Mouse (Mus musculus): Measurements from ENCODE around the gene Gm16253. TPM values are rescaled to one million over a fixed set of nuclear protein-coding genes. Genes with fewer than 3 reads are reported as not detected.
"Not testable (repeated sequence)": the region's sequence is repeated elsewhere in the genome, so short reads cannot be mapped to it uniquely, and the experiment has no call there.

Gene Gm16253
- polyA plus RNA-seq, 1 experiment from 2014 or later, result 2.1 TPM

DNA sequence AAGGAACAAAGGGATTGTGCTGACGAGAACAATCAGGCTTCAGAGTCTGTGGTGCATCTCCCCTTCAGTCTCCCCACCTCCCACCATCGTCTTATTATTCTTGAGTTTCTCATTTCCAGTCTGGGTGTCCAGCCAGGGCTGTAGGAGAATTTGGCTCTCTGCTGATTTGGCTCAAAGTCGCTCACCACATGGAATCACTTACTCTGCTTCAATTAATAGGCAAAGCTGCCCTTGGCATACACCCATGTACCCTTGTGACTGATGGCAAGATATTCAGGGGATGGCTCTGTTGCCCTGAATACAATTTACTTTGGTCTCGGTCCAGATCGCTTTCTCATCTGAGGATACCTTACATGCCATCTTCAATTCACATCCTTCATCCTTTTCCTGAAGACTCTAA lies 26.5 kb downstream of the Gm16253 start:
- Histone ChIP-seq H3K27me3 (peaks cover 16% of the 10 kb centered on the region), H3K4me3 (replicated peaks) (peak overlapping the region; percentile 72), H3K9me3 (replicated peaks) (no peaks in the 10 kb centered on the region), H3K36me3 (peaks cover 11% of the 10 kb centered on the region), H3K27ac (peak overlapping the region; percentile 97; the same call in 1 of the 2 replicates), H3K4me2 (peak overlapping the region; percentile 86), H3K4me1 (peaks cover 43% of the 10 kb centered on the region), H3K9ac (0 out of 2 replicates have a peak overlapping the region, but pooled peaks have one; percentile 74)
- ATAC-seq (replicated peaks; ENCODE audit: low FRiP score), result no peak
- 53% methylated on average over 5 of the region's 5 CpGs for WGBS

DNA sequence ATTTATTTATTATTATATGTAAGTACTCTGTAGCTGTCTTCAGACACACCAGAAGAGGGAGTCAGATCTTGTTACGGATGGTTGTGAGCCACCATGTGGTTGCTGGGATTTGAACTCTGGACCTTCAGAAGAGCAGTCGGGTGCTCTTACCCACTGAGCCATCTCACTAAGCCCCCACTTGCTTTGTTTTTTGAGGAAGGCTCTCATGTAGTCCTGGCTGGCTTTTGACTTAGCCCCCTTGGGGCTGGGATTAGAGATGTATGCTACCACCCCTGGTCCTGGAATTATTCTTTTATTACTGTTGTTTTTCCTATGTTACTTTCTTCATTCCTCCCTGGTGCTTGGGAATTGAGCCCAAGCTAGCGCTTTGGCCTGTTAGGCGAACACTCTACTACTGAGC lies 29.2 kb downstream of the Gm16253 start:
- H3K4me1 ChIP-seq, result peaks cover 25% of the 10 kb centered on the region; the same call in 1 of the 2 replicates
- ATAC-seq (replicated peaks; ENCODE audit: low FRiP score); H3K9ac ChIP-seq; H3K4me3 ChIP-seq (replicated peaks); H3K27me3 ChIP-seq; H3K9me3 ChIP-seq (replicated peaks); H3K4me2 ChIP-seq; H3K27ac ChIP-seq: not testable (repeated sequence)
- 87% methylated on average over 4 of the region's 4 CpGs for WGBS
- H3K36me3 ChIP-seq, result peaks cover 11% of the 10 kb centered on the region

DNA sequence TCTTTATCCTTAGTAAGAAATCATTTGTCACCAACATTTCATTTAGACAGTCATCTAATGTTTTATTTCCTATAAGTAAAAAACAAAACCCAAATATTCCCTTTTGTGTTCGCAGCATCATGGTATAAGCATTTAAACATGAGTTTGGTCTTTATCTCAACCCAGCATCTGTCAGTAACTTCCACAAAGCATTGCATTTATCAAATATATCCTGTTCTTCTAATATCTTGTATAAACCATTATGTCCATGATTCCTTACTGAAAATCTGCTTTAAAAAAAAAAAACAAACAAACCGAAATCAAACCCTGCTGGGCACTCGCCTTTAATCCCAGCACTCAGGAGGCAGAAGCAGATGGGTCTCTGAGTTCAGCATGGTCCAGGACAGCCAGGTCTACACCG lies 29.8 kb downstream of the Gm16253 start:
- no peak overlapping the region for H3K9ac ChIP-seq
- peaks cover 25% of the 10 kb centered on the region; the same call in 1 of the 2 replicates for H3K4me1 ChIP-seq
- 87% methylated on average over 4 of the region's 4 CpGs for WGBS
- no peak overlapping the region for H3K4me3 ChIP-seq (replicated peaks)
- peaks cover 11% of the 10 kb centered on the region for H3K36me3 ChIP-seq
- H3K9me3 ChIP-seq (replicated peaks), result no peaks in the 10 kb centered on the region
- no peak overlapping the region for H3K27ac ChIP-seq
- no peak for ATAC-seq (replicated peaks; ENCODE audit: low FRiP score)
- H3K27me3 ChIP-seq, result no peaks in the 10 kb centered on the region
- H3K4me2 ChIP-seq, result no peak overlapping the region

DNA sequence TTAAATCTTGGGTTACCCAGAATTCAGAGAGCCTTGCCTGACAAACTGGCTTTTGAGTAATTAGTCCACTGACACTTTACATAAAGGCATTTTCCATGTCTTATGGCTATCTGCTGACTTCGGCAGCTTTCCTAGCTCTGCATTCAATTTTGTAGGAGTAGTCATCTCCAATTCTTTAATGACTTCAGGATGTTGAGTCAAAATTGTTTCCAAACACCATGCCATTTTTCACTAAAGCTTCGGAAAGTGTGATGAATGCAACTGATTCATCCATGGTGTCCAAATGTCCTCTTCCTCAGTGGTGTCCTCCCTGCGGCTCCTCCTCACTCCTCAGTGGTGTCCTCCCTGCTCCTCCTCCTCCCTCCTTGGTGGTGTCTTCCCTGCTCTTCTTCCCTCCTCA lies 41.2 kb downstream of the Gm16253 start:
- Histone ChIP-seq H3K4me2 (no peak overlapping the region), H3K9me3 (replicated peaks) (no peaks in the 10 kb centered on the region), H3K27me3 (no peaks in the 10 kb centered on the region), H3K4me1 (no peaks in the 10 kb centered on the region), H3K27ac (no peak overlapping the region), H3K9ac (no peak overlapping the region), H3K36me3 (peaks cover 64% of the 10 kb centered on the region), H3K4me3 (replicated peaks) (no peak overlapping the region)
- 88% methylated on average over 3 of the region's 3 CpGs for WGBS
- no peak for ATAC-seq (replicated peaks; ENCODE audit: low FRiP score)

DNA sequence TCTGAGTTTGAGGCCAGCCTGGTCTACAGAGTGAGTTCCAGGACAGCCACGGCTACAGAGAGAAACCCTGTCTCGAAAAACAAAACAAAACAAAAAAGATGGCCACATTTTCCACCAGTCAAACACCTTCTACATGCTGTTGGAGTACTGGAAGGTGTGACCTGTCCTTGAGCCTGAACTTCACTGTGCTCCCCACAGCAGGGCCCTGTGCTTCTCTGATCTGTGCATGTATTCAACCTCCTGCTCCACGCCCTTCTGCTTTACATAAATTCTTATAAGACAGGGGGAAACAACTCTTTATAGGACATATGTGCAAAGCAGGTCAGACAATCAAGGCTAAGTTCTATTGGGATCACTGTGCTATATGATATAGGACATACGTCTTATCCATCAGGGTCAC lies 46.4 kb downstream of the Gm16253 start:
- Histone ChIP-seq H3K36me3 (peaks cover 65% of the 10 kb centered on the region), H3K27ac (no peak overlapping the region), H3K4me1 (no peaks in the 10 kb centered on the region), H3K4me2 (no peak overlapping the region), H3K4me3 (replicated peaks) (no peak overlapping the region), H3K9me3 (replicated peaks) (no peaks in the 10 kb centered on the region), H3K27me3 (no peaks in the 10 kb centered on the region), H3K9ac (no peak overlapping the region)
- ATAC-seq (replicated peaks; ENCODE audit: low FRiP score), result no peak
- WGBS, result 94% methylated on average over 4 of the region's 4 CpGs

DNA sequence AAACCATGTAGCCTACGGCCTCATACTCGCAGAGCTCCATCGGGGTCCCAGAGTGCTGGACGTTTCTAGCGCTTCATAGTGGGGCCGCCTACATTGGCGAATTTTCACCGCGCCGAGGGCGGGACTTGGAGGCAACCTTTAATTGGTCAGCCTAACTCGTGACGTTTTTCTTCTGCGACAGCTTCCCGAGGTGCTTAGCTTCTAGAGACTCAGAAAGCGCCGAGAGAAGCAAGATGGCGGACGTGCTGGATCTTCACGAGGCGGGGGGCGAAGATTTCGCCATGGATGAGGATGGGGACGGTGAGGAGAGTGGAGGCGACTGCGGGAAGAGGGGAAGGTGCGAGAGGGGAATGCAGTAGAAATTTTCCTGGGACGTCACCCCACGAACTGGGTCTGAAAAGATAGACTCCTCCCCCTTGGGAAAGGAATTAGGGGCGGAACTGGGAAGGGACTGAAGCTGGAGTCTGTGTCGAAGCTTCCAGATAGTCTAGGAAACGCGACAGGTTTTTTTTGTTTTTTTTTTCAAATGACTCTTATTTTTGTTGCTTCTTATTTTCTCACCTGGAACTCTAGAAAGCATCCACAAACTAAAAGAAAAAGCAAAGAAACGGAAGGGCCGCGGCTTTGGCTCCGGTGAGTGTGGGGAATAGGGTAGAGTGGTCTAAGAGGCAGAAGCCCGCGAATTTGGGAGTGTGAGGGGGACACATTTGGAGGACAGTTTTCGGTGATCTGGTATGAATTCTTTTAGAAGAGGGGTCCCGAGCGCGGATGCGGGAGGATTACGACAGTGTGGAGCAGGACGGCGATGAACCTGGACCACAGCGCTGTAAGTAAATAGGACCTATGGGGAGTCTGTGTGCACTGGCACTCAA lies 53.2 kb downstream of the Gm16253 start, which contains the start of gene Rbm8a:
Gene Rbm8a (plus strand): TSS at position 205 of the 872 bp plus-strand sequence.
- WGBS, result under 1% methylated on average over 48 of the region's 48 CpGs
- ATAC-seq (replicated peaks; ENCODE audit: low FRiP score), result peak; percentile 96
- peak within 1 kb of the TSS; percentile 74 for H3K4me3 ChIP-seq (replicated peaks)
- H3K27ac ChIP-seq, result peak within 1 kb of the TSS; percentile 86
- peaks cover 30% of the 10 kb centered on the region for H3K4me1 ChIP-seq
- no peaks in the 10 kb centered on the region for H3K27me3 ChIP-seq
- no peaks in the 10 kb centered on the region for H3K9me3 ChIP-seq (replicated peaks)
- peak within 1 kb of the TSS; percentile 83 for H3K4me2 ChIP-seq
- peak within 1 kb of the TSS; percentile 79 for H3K9ac ChIP-seq
- peaks cover 47% of the 10 kb centered on the region for H3K36me3 ChIP-seq

Other genes with a start within 250 kb of the Gm16253 start
- 0.15 TPM in 1 of 2 replicates, not detected in the other for gene BC107364, start 124.7 kb upstream of the Gm16253 start, polyA plus RNA-seq (2015; fragmentation: Nextera tagmentation; extraction: Ambion mirVana)
- gene Hfe2, start 51.8 kb upstream of the Gm16253 start, polyA plus RNA-seq (2015; fragmentation: Nextera tagmentation; extraction: Ambion mirVana), result 1.1 and 1.8 TPM in 2 replicates
- gene Txnip, start 19.0 kb upstream of the Gm16253 start, polyA plus RNA-seq (2015; fragmentation: Nextera tagmentation; extraction: Ambion mirVana), result 144 and 153 TPM in 2 replicates
- gene Polr3gl, start 17.2 kb downstream of the Gm16253 start, polyA plus RNA-seq (2015; fragmentation: Nextera tagmentation; extraction: Ambion mirVana), result 38.1 and 39.8 TPM in 2 replicates
- 1.8 and 2.8 TPM in 2 replicates for gene Ankrd34a, start 19.7 kb downstream of the Gm16253 start, polyA plus RNA-seq (2015; fragmentation: Nextera tagmentation; extraction: Ambion mirVana)
- gene Lix1l, start 24.2 kb downstream of the Gm16253 start, polyA plus RNA-seq (2015; fragmentation: Nextera tagmentation; extraction: Ambion mirVana), result 6.5 and 8.0 TPM in 2 replicates
- gene Rbm8a, start 52.9 kb downstream of the Gm16253 start, polyA plus RNA-seq (2015; fragmentation: Nextera tagmentation; extraction: Ambion mirVana), result 145 and 151 TPM in 2 replicates
- 54.9 and 56.8 TPM in 2 replicates for gene Pex11b, start 58.4 kb downstream of the Gm16253 start, polyA plus RNA-seq (2015; fragmentation: Nextera tagmentation; extraction: Ambion mirVana)
- 0.09 and 0.17 TPM in 2 replicates for gene Gm42957, start 58.5 kb downstream of the Gm16253 start, polyA plus RNA-seq (2015; fragmentation: Nextera tagmentation; extraction: Ambion mirVana)
- gene Itga10, start 68.6 kb downstream of the Gm16253 start, polyA plus RNA-seq (2015; fragmentation: Nextera tagmentation; extraction: Ambion mirVana), result 0.83 and 2.2 TPM in 2 replicates
- gene Ankrd35, start 93.1 kb downstream of the Gm16253 start, polyA plus RNA-seq (2015; fragmentation: Nextera tagmentation; extraction: Ambion mirVana), result 0.86 and 1.1 TPM in 2 replicates
- 61.9 and 73.0 TPM in 2 replicates for gene Pias3, start 119.4 kb downstream of the Gm16253 start, polyA plus RNA-seq (2015; fragmentation: Nextera tagmentation; extraction: Ambion mirVana)
- gene Nudt17, start 131.6 kb downstream of the Gm16253 start, polyA plus RNA-seq (2015; fragmentation: Nextera tagmentation; extraction: Ambion mirVana), result 10.0 and 10.5 TPM in 2 replicates
- gene Polr3c, start 150.6 kb downstream of the Gm16253 start, polyA plus RNA-seq (2015; fragmentation: Nextera tagmentation; extraction: Ambion mirVana), result 41.0 and 41.5 TPM in 2 replicates
- gene Rnf115, start 150.7 kb downstream of the Gm16253 start, polyA plus RNA-seq (2015; fragmentation: Nextera tagmentation; extraction: Ambion mirVana), result 56.6 and 57.2 TPM in 2 replicates